Mouse (Mus musculus): ENCODE measurements around the gene Mcat. TPM values are rescaled to one million over a fixed set of nuclear protein-coding genes. Genes with fewer than 3 reads are reported as not detected.

Gene Mcat
- total and polyA plus RNA-seq, 3 experiments, result 28.4 to 41.6 (median 41.2) TPM

- Histone ChIP-seq H3K9me3 (replicated peaks; ENCODE audit: low read length) (no peaks in the 10 kb centered on the region), H3K4me1 (ENCODE audit: control insufficient read depth in 1 of 2, insufficient read depth in 2 of 2) (peaks cover 3 to 29% of the 10 kb centered on the region in 2 experiments; a peak in 3 of 4 replicates), H3K27ac (ENCODE audit: insufficient read depth, low read depth) (no peak overlapping the region), H3K79me2 (replicated peaks; ENCODE audit: control insufficient read depth, extremely low read depth, insufficient read depth, poor library complexity, severe bottlenecking) (no peaks in the 10 kb centered on the region), H3K9ac (ENCODE audit: insufficient read depth, low read depth) (no peak overlapping the region), H3K4me2 (ENCODE audit: insufficient read depth, low read depth, poor library complexity, severe bottlenecking) (no peak overlapping the region), H3K27me3 (replicated peaks) (no peaks in the 10 kb centered on the region), H3K4me3 (replicated peaks in 1 of 3; ENCODE audit: low read depth in 2 of 3, low read length in 2 of 3, poor library complexity in 1 of 3) (no peak overlapping the region), H3K36me3 (replicated peaks in 1 of 2; ENCODE audit: control insufficient read depth in 1 of 2, insufficient read depth in 1 of 2, low read length in 1 of 2) (peaks cover 5 to 18% of the 10 kb centered on the region in 2 experiments)
- in situ Hi-C loops (cut with MboI; ENCODE audit: low pct_ligation_motif_present, low pct_unique_long_range_greater_than_20kb, low sequenced_read_pairs) (no loop called here), dilution Hi-C loops (cut with MboI; ENCODE audit: extremely low pct_ligation_motif_present, extremely low pct_unique_long_range_greater_than_20kb, low sequenced_read_pairs) (no loop called here)
- DNase-seq (ENCODE audit: extremely low read depth), result no peak
- TF ChIP-seq GABPA (IDR thresholded peaks at IDR 0.05; ENCODE audit: insufficient replicate concordance, low read depth, low read length), result no peak
- TF ChIP-seq NELFE (IDR thresholded peaks at IDR 0.05; ENCODE audit: low read depth, low read length), result no peak
- no peak for TF ChIP-seq RCOR1 (conservative IDR thresholded peaks at IDR 0.05; ENCODE audit: low read depth, low read length)
- no peak for TF ChIP-seq BHLHE40 (IDR thresholded peaks at IDR 0.05; ENCODE audit: low read depth, low read length)
- no peak for TF ChIP-seq MAX (IDR thresholded peaks at IDR 0.05; ENCODE audit: low read length)
- TF ChIP-seq ZNF384 (IDR thresholded peaks at IDR 0.05; ENCODE audit: low read depth, low read length), result no peak
- TF ChIP-seq EP300 (IDR thresholded peaks at IDR 0.05; ENCODE audit: low read length), result no peak
- TF ChIP-seq MYC (IDR thresholded peaks at IDR 0.05; ENCODE audit: low read depth, low read length), result no peak
- TF ChIP-seq ZC3H11A (IDR thresholded peaks at IDR 0.05; ENCODE audit: low read depth, low read length), result no peak
- no peak for TF ChIP-seq NRF1 (IDR thresholded peaks at IDR 0.05; ENCODE audit: low read depth, low read length)
- TF ChIP-seq CHD1 (IDR thresholded peaks at IDR 0.05; ENCODE audit: low read depth, low read length), result no peak
- TF ChIP-seq POLR2AphosphoS2 (IDR thresholded peaks at IDR 0.05; ENCODE audit: low read depth, low read length), result no peak
- no peak for TF ChIP-seq SMC3 (IDR thresholded peaks at IDR 0.05; ENCODE audit: low read depth, low read length)
- no peak for TF ChIP-seq JUND (conservative IDR thresholded peaks at IDR 0.05; ENCODE audit: low read depth, low read length)
- TF ChIP-seq USF1 (IDR thresholded peaks at IDR 0.05; ENCODE audit: low read depth, low read length), result no peak
- TF ChIP-seq TCF12 (IDR thresholded peaks at IDR 0.05; ENCODE audit: low read depth, low read length), result no peak
- TF ChIP-seq UBTF (IDR thresholded peaks at IDR 0.05; ENCODE audit: low read depth, low read length), result no peak
Measured at GRCm38 (mm10) chr15:83568544-83568943, 5.0 kb upstream of the Mcat start.

DNA sequence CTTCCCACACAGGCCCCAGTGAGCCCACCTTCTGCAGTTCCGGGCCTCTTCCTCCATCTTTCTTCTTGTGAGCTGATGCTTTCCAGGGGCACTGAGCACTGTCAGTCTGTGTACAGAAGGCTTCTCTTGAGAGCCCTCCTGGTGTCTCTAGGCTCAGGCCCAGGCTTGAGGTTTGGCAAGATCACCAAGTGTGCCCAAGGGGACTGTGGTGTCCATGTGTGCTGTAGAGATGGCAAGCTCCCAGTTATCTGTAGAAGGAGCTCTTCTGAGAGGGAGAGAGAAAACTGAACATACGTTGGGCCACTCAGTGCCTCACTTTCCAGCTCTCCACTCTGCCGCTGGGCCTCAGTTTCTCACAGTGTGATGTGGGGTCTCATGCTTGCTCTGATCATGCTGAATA, 4.1 kb upstream of the Mcat start:
- TF ChIP-seq USF2 (conservative IDR thresholded peaks at IDR 0.05; ENCODE audit: low read depth, low read length) (no peak), ZNF384 (IDR thresholded peaks at IDR 0.05; ENCODE audit: low read depth, low read length) (no peak), ZC3H11A (IDR thresholded peaks at IDR 0.05; ENCODE audit: low read depth, low read length) (no peak), E2F4 (IDR thresholded peaks at IDR 0.05; ENCODE audit: insufficient replicate concordance, low read depth, low read length) (no peak), MXI1 (IDR thresholded peaks at IDR 0.05; ENCODE audit: low read depth, low read length) (no peak), ZMIZ1 (IDR thresholded peaks at IDR 0.05; ENCODE audit: low read depth, low read length) (no peak), RAD21 (IDR thresholded peaks at IDR 0.05; ENCODE audit: low read depth, low read length) (no peak), ELF1 (IDR thresholded peaks at IDR 0.05; ENCODE audit: low read depth, low read length) (no peak), JUND (conservative IDR thresholded peaks at IDR 0.05; ENCODE audit: low read depth, low read length) (no peak), NELFE (IDR thresholded peaks at IDR 0.05; ENCODE audit: low read depth, low read length) (no peak), TCF12 (IDR thresholded peaks at IDR 0.05; ENCODE audit: low read depth, low read length) (no peak), MAFK (IDR thresholded peaks at IDR 0.05; ENCODE audit: insufficient replicate concordance, low read length) (no peak), JUN (IDR thresholded peaks at IDR 0.05; ENCODE audit: insufficient read depth, low read depth, low read length) (no peak), POLR2AphosphoS2 (IDR thresholded peaks at IDR 0.05; ENCODE audit: low read depth, low read length) (no peak), BHLHE40 (IDR thresholded peaks at IDR 0.05; ENCODE audit: low read depth, low read length) (no peak), HCFC1 (IDR thresholded peaks at IDR 0.05; ENCODE audit: low read depth, low read length) (no peak), ZKSCAN1 (IDR thresholded peaks at IDR 0.05; ENCODE audit: borderline replicate concordance, low read depth, low read length) (no peak)
- Histone ChIP-seq H3K4me1 (ENCODE audit: control insufficient read depth in 1 of 2, insufficient read depth in 2 of 2) (peaks cover 3 to 32% of the 10 kb centered on the region in 2 experiments; a peak in 3 of 4 replicates), H3K27ac (ENCODE audit: insufficient read depth, low read depth) (no peak overlapping the region), H3K4me3 (replicated peaks in 1 of 3; ENCODE audit: low read depth in 2 of 3, low read length in 2 of 3, poor library complexity in 1 of 3) (no peak overlapping the region), H3K4me2 (ENCODE audit: insufficient read depth, low read depth, poor library complexity, severe bottlenecking) (no peak overlapping the region), H3K79me2 (replicated peaks; ENCODE audit: control insufficient read depth, extremely low read depth, insufficient read depth, poor library complexity, severe bottlenecking) (no peaks in the 10 kb centered on the region), H3K36me3 (replicated peaks in 1 of 2; ENCODE audit: control insufficient read depth in 1 of 2, insufficient read depth in 1 of 2, low read length in 1 of 2) (peaks cover 3 to 16% of the 10 kb centered on the region in 2 experiments), H3K9me3 (replicated peaks; ENCODE audit: low read length) (no peaks in the 10 kb centered on the region), H3K9ac (ENCODE audit: insufficient read depth, low read depth) (no peak overlapping the region), H3K27me3 (replicated peaks) (no peaks in the 10 kb centered on the region)
- dilution Hi-C loops (cut with MboI; ENCODE audit: extremely low pct_ligation_motif_present, extremely low pct_unique_long_range_greater_than_20kb, low sequenced_read_pairs) (no loop called here), in situ Hi-C loops (cut with MboI; ENCODE audit: low pct_ligation_motif_present, low pct_unique_long_range_greater_than_20kb, low sequenced_read_pairs) (no loop called here)
- DNase-seq (ENCODE audit: extremely low read depth), result no peak
